Mouse (Mus musculus) embryo, embryonic 9.5 days (tissue): ENCODE data around the gene Zfpl1.

Experiments
- DNase-seq: peaks from one replicate; pipeline ENCODE4 v3.0.0-alpha.2; 2017; ENCODE audit errors: extremely low spot score

Gene Zfpl1

GRCm38 (mm10) chr19:6097847-6098246 is 13.1 kb upstream of the Zfpl1 start:
- DNase-seq = no peak

GRCm38 (mm10) chr19:6094119-6094518 is 9.4 kb upstream of the Zfpl1 start, which contains the start of gene AC131692.1:
Gene AC131692.1 (plus strand): TSS chr19:6094419.
- DNase-seq = no peak

- DNase-seq = no peak
Measured at GRCm38 (mm10) chr19:6088841-6089240, 4.1 kb upstream of the Zfpl1 start.

GRCm38 (mm10) chr19:6085417-6085879 is 692 bp upstream of the Zfpl1 start:
- DNase-seq = peak; percentile 76

GRCm38 (mm10) chr19:6082156-6082555 is 2.6 kb downstream of the Zfpl1 start, which contains the start of gene Gm28374:
Gene Gm28374 (minus strand): TSS chr19:6082256.
- DNase-seq = no peak

- no peak for DNase-seq
Measured at GRCm38 (mm10) chr19:6079983-6080480, 4.7 kb downstream of the Zfpl1 start, which contains the start of gene Tmem262. Gene Tmem262 (plus strand): TSS chr19:6080033.

- DNase-seq = peak; percentile 91
Measured at GRCm38 (mm10) chr19:6076564-6077393, 8.0 kb downstream of the Zfpl1 start, which contains the start of gene Vps51. Gene Vps51 (minus strand): TSS chr19:6077231.

GRCm38 (mm10) chr19:6073889-6074288 is 10.9 kb downstream of the Zfpl1 start:
- no peak for DNase-seq

GRCm38 (mm10) chr19:6071261-6071660 is 13.5 kb downstream of the Zfpl1 start:
- DNase-seq = no peak

GRCm38 (mm10) chr19:6070571-6071250 is 14.0 kb downstream of the Zfpl1 start:
- DNase-seq = no peak

GRCm38 (mm10) chr19:6069851-6070250 is 14.9 kb downstream of the Zfpl1 start:
- no peak for DNase-seq

GRCm38 (mm10) chr19:6068951-6069350 is 15.8 kb downstream of the Zfpl1 start:
- no peak for DNase-seq

GRCm38 (mm10) chr19:6067724-6068415 is 16.9 kb downstream of the Zfpl1 start, which contains the start of gene Tm7sf2:
Gene Tm7sf2 (minus strand): TSS chr19:6068373.
- DNase-seq = peak; percentile 89

- peak; percentile 87 for DNase-seq
Measured at GRCm38 (mm10) chr19:6067011-6067723, 17.6 kb downstream of the Zfpl1 start.

GRCm38 (mm10) chr19:6066571-6066970 is 18.2 kb downstream of the Zfpl1 start:
- no peak for DNase-seq

GRCm38 (mm10) chr19:6063081-6063480 is 21.7 kb downstream of the Zfpl1 start:
- no peak for DNase-seq

- no peak for DNase-seq
Measured at GRCm38 (mm10) chr19:6062418-6062817, 22.3 kb downstream of the Zfpl1 start.

- DNase-seq = peak; percentile 42
Measured at GRCm38 (mm10) chr19:6061641-6062302, 23.0 kb downstream of the Zfpl1 start.

GRCm38 (mm10) chr19:6061021-6061533 is 23.7 kb downstream of the Zfpl1 start, which contains the start of gene Znhit2:
Gene Znhit2 (plus strand): TSS chr19:6061192.
- peak; percentile 91 for DNase-seq

- DNase-seq = no peak
Measured at GRCm38 (mm10) chr19:6058966-6059365, 25.8 kb downstream of the Zfpl1 start.
